Mouse (Mus musculus): Measurements from ENCODE around the gene Pou2f1. TPM values are rescaled to one million over a fixed set of nuclear protein-coding genes. Genes with fewer than 3 reads are reported as not detected.

Gene Pou2f1
- polyA plus RNA-seq, 1 experiment = 6.3 TPM

- Histone ChIP-seq H3K4me3 (ENCODE audit: insufficient read depth, low read length) (no peak overlapping the region), H3K27ac (ENCODE audit: insufficient read depth, low read length) (no peak overlapping the region), H3K4me1 (ENCODE audit: control insufficient read depth, insufficient read depth, low read length) (peaks cover 2% of the 10 kb centered on the region; the same call in 1 of the 2 replicates)
- TF ChIP-seq POLR2A (IDR thresholded peaks at IDR 0.05; ENCODE audit: low read depth, low read length) = no peak
- TF ChIP-seq CTCF (IDR thresholded peaks at IDR 0.05; ENCODE audit: borderline replicate concordance, insufficient read depth, low read length) = no peak
Observed at GRCm38 (mm10) chr1:165839201-165839600, 163.3 kb downstream of the Pou2f1 start.

DNA sequence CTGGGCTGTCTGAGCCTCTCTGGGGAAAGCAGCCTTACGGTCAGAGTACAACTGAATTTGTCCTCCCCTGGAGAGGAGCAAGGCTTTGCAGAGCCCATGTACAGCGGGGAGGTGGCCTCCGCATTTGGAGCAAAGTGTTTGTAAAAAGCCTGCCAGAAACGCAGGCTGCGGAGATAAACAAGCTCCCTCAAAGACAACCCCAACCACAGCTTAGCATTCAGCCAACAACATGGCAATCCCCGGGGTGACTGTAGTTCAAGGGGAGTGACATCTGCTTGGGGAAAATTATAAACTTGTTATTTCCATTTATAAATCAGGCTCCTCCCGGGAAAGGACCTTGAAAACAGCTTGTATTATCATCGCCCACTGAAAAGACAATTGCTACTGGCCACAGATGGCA lies 164.9 kb downstream of the Pou2f1 start:
- TF ChIP-seq POLR2A (IDR thresholded peaks at IDR 0.05; ENCODE audit: low read depth, low read length) = no peak
- TF ChIP-seq CTCF (IDR thresholded peaks at IDR 0.05; ENCODE audit: borderline replicate concordance, insufficient read depth, low read length) = no peak
- no peak overlapping the region for H3K27ac ChIP-seq (ENCODE audit: insufficient read depth, low read length)
- peaks cover 2% of the 10 kb centered on the region; the same call in 1 of the 2 replicates for H3K4me1 ChIP-seq (ENCODE audit: control insufficient read depth, insufficient read depth, low read length)
- H3K4me3 ChIP-seq (ENCODE audit: insufficient read depth, low read length) = no peak overlapping the region

GRCm38 (mm10) chr1:165836461-165836860 lies 166.0 kb downstream of the Pou2f1 start:
- no peak for TF ChIP-seq POLR2A (IDR thresholded peaks at IDR 0.05; ENCODE audit: low read depth, low read length)
- no peak for TF ChIP-seq CTCF (IDR thresholded peaks at IDR 0.05; ENCODE audit: borderline replicate concordance, insufficient read depth, low read length)
- no peak overlapping the region for H3K4me3 ChIP-seq (ENCODE audit: insufficient read depth, low read length)
- H3K27ac ChIP-seq (ENCODE audit: insufficient read depth, low read length) = no peak overlapping the region
- H3K4me1 ChIP-seq (ENCODE audit: control insufficient read depth, insufficient read depth, low read length) = peaks cover 2% of the 10 kb centered on the region; the same call in 1 of the 2 replicates

- Histone ChIP-seq H3K4me3 (ENCODE audit: insufficient read depth, low read length) (no peak overlapping the region), H3K4me1 (ENCODE audit: control insufficient read depth, insufficient read depth, low read length) (peaks cover 2% of the 10 kb centered on the region; the same call in 1 of the 2 replicates), H3K27ac (ENCODE audit: insufficient read depth, low read length) (no peak overlapping the region)
- TF ChIP-seq CTCF (IDR thresholded peaks at IDR 0.05; ENCODE audit: borderline replicate concordance, insufficient read depth, low read length) = no peak
- TF ChIP-seq POLR2A (IDR thresholded peaks at IDR 0.05; ENCODE audit: low read depth, low read length) = no peak
Observed at GRCm38 (mm10) chr1:165834633-165834975, 167.9 kb downstream of the Pou2f1 start.

- H3K27ac ChIP-seq (ENCODE audit: insufficient read depth, low read length) = no peak overlapping the region
- peaks cover 2% of the 10 kb centered on the region; the same call in 1 of the 2 replicates for H3K4me1 ChIP-seq (ENCODE audit: control insufficient read depth, insufficient read depth, low read length)
- no peak overlapping the region for H3K4me3 ChIP-seq (ENCODE audit: insufficient read depth, low read length)
- TF ChIP-seq CTCF (IDR thresholded peaks at IDR 0.05; ENCODE audit: borderline replicate concordance, insufficient read depth, low read length) (no peak), POLR2A (IDR thresholded peaks at IDR 0.05; ENCODE audit: low read depth, low read length) (no peak)
Observed at GRCm38 (mm10) chr1:165833910-165834632, 168.4 kb downstream of the Pou2f1 start.

- Histone ChIP-seq H3K4me1 (ENCODE audit: control insufficient read depth, insufficient read depth, low read length) (peaks cover 2% of the 10 kb centered on the region; the same call in 1 of the 2 replicates), H3K27ac (ENCODE audit: insufficient read depth, low read length) (no peak overlapping the region), H3K4me3 (ENCODE audit: insufficient read depth, low read length) (no peak overlapping the region)
- TF ChIP-seq POLR2A (IDR thresholded peaks at IDR 0.05; ENCODE audit: low read depth, low read length) (no peak), CTCF (IDR thresholded peaks at IDR 0.05; ENCODE audit: borderline replicate concordance, insufficient read depth, low read length) (no peak)
Observed at GRCm38 (mm10) chr1:165833244-165833643, 169.2 kb downstream of the Pou2f1 start.

DNA sequence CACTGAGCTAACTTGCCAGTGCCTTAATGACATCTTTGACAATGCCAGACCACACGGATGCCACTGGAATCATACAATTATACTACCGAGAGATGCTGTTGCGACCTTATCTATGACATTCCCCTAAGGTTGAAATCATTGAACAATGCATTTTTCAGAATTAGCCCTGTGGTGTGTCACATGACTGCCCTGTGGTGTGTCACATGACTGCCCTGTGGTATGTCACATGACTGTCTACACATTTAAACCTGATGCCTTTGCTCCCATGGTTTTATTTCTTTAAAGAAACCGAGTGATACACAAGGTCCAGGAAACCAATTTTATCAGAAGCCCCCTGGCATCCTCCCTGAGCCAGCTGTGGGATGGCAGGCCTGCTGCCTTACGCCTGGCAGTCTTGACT lies 172.6 kb downstream of the Pou2f1 start:
- TF ChIP-seq POLR2A (IDR thresholded peaks at IDR 0.05; ENCODE audit: low read depth, low read length) (no peak), CTCF (IDR thresholded peaks at IDR 0.05; ENCODE audit: borderline replicate concordance, insufficient read depth, low read length) (no peak)
- Histone ChIP-seq H3K4me3 (ENCODE audit: insufficient read depth, low read length) (no peak overlapping the region), H3K4me1 (ENCODE audit: control insufficient read depth, insufficient read depth, low read length) (no peaks in the 10 kb centered on the region; the same call in 1 of the 2 replicates), H3K27ac (ENCODE audit: insufficient read depth, low read length) (no peak overlapping the region)

- Histone ChIP-seq H3K4me1 (ENCODE audit: control insufficient read depth, insufficient read depth, low read length) (no peaks in the 10 kb centered on the region), H3K27ac (ENCODE audit: insufficient read depth, low read length) (no peak overlapping the region), H3K4me3 (ENCODE audit: insufficient read depth, low read length) (no peak overlapping the region)
- TF ChIP-seq POLR2A (IDR thresholded peaks at IDR 0.05; ENCODE audit: low read depth, low read length) = no peak
- TF ChIP-seq CTCF (IDR thresholded peaks at IDR 0.05; ENCODE audit: borderline replicate concordance, insufficient read depth, low read length) = no peak
Observed at GRCm38 (mm10) chr1:165828615-165829014, 173.9 kb downstream of the Pou2f1 start.

DNA sequence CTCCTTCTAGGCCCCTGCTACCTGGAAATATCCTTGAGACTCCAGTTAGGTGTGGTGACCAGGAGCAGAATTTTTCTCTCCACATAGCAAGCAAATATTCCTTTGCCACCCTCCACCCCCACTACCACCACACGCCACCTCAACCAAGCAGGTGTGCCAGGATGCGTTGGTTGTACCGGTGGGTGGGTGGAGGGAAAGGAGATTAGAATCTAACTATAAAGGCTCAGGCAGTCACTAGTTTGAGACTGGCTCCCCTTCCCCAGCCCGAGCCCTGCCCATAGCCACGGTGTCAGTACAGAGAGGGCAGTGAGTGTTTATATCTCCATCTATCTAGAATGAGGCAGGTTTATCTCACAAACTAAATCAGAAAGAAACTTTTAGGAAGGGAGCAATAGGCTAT lies 174.3 kb downstream of the Pou2f1 start:
- Histone ChIP-seq H3K27ac (ENCODE audit: insufficient read depth, low read length) (no peak overlapping the region), H3K4me1 (ENCODE audit: control insufficient read depth, insufficient read depth, low read length) (no peaks in the 10 kb centered on the region), H3K4me3 (ENCODE audit: insufficient read depth, low read length) (no peak overlapping the region)
- TF ChIP-seq CTCF (IDR thresholded peaks at IDR 0.05; ENCODE audit: borderline replicate concordance, insufficient read depth, low read length) = no peak
- TF ChIP-seq POLR2A (IDR thresholded peaks at IDR 0.05; ENCODE audit: low read depth, low read length) = no peak

GRCm38 (mm10) chr1:165822031-165822430 lies 180.4 kb downstream of the Pou2f1 start:
- no peak overlapping the region for H3K4me3 ChIP-seq (ENCODE audit: insufficient read depth, low read length)
- TF ChIP-seq CTCF (IDR thresholded peaks at IDR 0.05; ENCODE audit: borderline replicate concordance, insufficient read depth, low read length) (no peak), POLR2A (IDR thresholded peaks at IDR 0.05; ENCODE audit: low read depth, low read length) (no peak)
- H3K4me1 ChIP-seq (ENCODE audit: control insufficient read depth, insufficient read depth, low read length) = no peaks in the 10 kb centered on the region
- no peak overlapping the region for H3K27ac ChIP-seq (ENCODE audit: insufficient read depth, low read length)

Measured in embryonic fibroblast, embryonic 13.5 days (primary cell).